10 mouse cellular contexts compared by ENCODE assay signal in genomic region chr10:129026018-129026662, GRCm38 (mm10). TPM values are rescaled to one million over a fixed set of nuclear protein-coding genes. Genes with fewer than 3 reads are reported as not detected.
A peak's percentile ranks its signal among the peaks of the same experiment; 100 is the strongest.
DNase-seq lines count a peak whose midpoint lies in the region; ATAC-seq lines count a peak whose summit lies in the region.
"Had no signal": no experiment of that assay in that cellular context is flagged by ENCODE, and none has a peak within 500 bp of the region (broad histone marks: within the 10 kb centered on the region; RNA-seq: fewer than 3 reads in every experiment).

No protein-coding gene starts in this region.

- no peak overlapping the region for H3K4me2 ChIP-seq in midbrain, embryonic 11.5 days
- H3K4me2 ChIP-seq: stomach, embryonic 15.5 days had no signal

- 65% methylated on average over 3 of the region's 3 CpGs for WGBS in midbrain, embryonic 11.5 days

- H3K27me3 ChIP-seq in midbrain, embryonic 11.5 days (ENCODE audit: control insufficient read depth, insufficient read depth, low read length): no peaks in the 10 kb centered on the region
- H3K27me3 ChIP-seq: stomach, embryonic 15.5 days had no signal

- no peaks in the 10 kb centered on the region for H3K36me3 ChIP-seq in midbrain, embryonic 11.5 days (ENCODE audit: control insufficient read depth, insufficient read depth, low read length)
- H3K36me3 ChIP-seq: stomach, embryonic 15.5 days had no signal

- H3K9me3 ChIP-seq in midbrain, embryonic 11.5 days (ENCODE audit: control insufficient read depth, low read length): no peaks in the 10 kb centered on the region
- H3K9me3 ChIP-seq: stomach, embryonic 15.5 days had no signal

- DNase-seq in cerebellum, adult 8-10 months: peak; percentile 9
- no peak for DNase-seq in cerebellum, adult 11-12 months
- DNase-seq in CD8-positive naive resting alpha-beta T cell, adult 2 months (ENCODE audit: low read depth in 2 of 2, low spot score in 2 of 2): peak; percentile 16 to 29
- DNase-seq in cerebellum, postnatal 10 days: peak; percentile 77 to 84
- DNase-seq in frontal cortex, postnatal 36 days (ENCODE audit: low spot score in 2 of 2): peak; percentile 36 to 47
- DNase-seq in layer of hippocampus, postnatal 14 days (ENCODE audit: low spot score in 2 of 2): peak; percentile 17 to 34
- DNase-seq in midbrain, embryonic 11.5 days (ENCODE audit: low spot score, missing footprints): peak; percentile 95
- peak; percentile 52 for DNase-seq in thymus, postnatal 14 days

- no peak overlapping the region for H3K4me3 ChIP-seq in midbrain, embryonic 11.5 days (ENCODE audit: low read depth, low read length)
- H3K4me3 ChIP-seq: stomach, embryonic 15.5 days had no signal

- peak; percentile 84 for ATAC-seq in midbrain, embryonic 11.5 days (ENCODE audit: low FRiP score)

- no peaks in the 10 kb centered on the region for H3K4me1 ChIP-seq in midbrain, embryonic 11.5 days (ENCODE audit: control insufficient read depth, insufficient read depth, low read length)
- H3K4me1 ChIP-seq: stomach, embryonic 15.5 days had no signal

- H3K27ac ChIP-seq in midbrain, embryonic 11.5 days (ENCODE audit: low read depth, low read length): no peak overlapping the region
- H3K27ac ChIP-seq: stomach, embryonic 15.5 days had no signal

- H3K9ac ChIP-seq in midbrain, embryonic 11.5 days (ENCODE audit: low read length): no peak overlapping the region
- H3K9ac ChIP-seq: stomach, embryonic 15.5 days had no signal

RNA-seq across cellular contexts. Expression of gene Olfr764-ps1, which starts 13.6 kb away (rescaled TPM):
- not detected for total RNA-seq in layer of hippocampus, postnatal 14 days (2021)
- polyA plus RNA-seq in midbrain, embryonic 11.5 days (2014; fragmentation: Nextera tagmentation; extraction: Ambion mirVana): not detected in 2 replicates
- total RNA-seq: left cerebral cortex, adult 8-10 months had no signal
- polyA plus RNA-seq: stomach, embryonic 15.5 days had no signal

RNA-seq across cellular contexts. Expression of gene Olfr763, which starts 15.5 kb away (rescaled TPM):
- not detected for total RNA-seq in layer of hippocampus, postnatal 14 days (2021)
- polyA plus RNA-seq in midbrain, embryonic 11.5 days (2014; fragmentation: Nextera tagmentation; extraction: Ambion mirVana): not detected in 2 replicates
- total RNA-seq: left cerebral cortex, adult 8-10 months had no signal
- polyA plus RNA-seq: stomach, embryonic 15.5 days had no signal

RNA-seq across cellular contexts. Expression of gene Olfr765, which starts 23.7 kb away (rescaled TPM):
- total RNA-seq in layer of hippocampus, postnatal 14 days (2021): not detected
- not detected in 2 replicates for polyA plus RNA-seq in midbrain, embryonic 11.5 days (2014; fragmentation: Nextera tagmentation; extraction: Ambion mirVana)
- total RNA-seq: left cerebral cortex, adult 8-10 months had no signal
- polyA plus RNA-seq: stomach, embryonic 15.5 days had no signal

RNA-seq across cellular contexts. Expression of gene Olfr9, which starts 36.9 kb away (rescaled TPM):
- total RNA-seq in layer of hippocampus, postnatal 14 days (2021): not detected
- polyA plus RNA-seq in midbrain, embryonic 11.5 days (2014; fragmentation: Nextera tagmentation; extraction: Ambion mirVana): not detected in 2 replicates
- total RNA-seq: left cerebral cortex, adult 8-10 months had no signal
- polyA plus RNA-seq: stomach, embryonic 15.5 days had no signal

RNA-seq across cellular contexts. Expression of gene Olfr766-ps1, which starts 42.6 kb away (rescaled TPM):
- not detected for total RNA-seq in layer of hippocampus, postnatal 14 days (2021)
- polyA plus RNA-seq in midbrain, embryonic 11.5 days (2014; fragmentation: Nextera tagmentation; extraction: Ambion mirVana): not detected in 2 replicates
- total RNA-seq: left cerebral cortex, adult 8-10 months had no signal
- polyA plus RNA-seq: stomach, embryonic 15.5 days had no signal
